Mouse (Mus musculus): ENCODE measurements around the gene 2010111I01Rik.

Gene 2010111I01Rik

DNA sequence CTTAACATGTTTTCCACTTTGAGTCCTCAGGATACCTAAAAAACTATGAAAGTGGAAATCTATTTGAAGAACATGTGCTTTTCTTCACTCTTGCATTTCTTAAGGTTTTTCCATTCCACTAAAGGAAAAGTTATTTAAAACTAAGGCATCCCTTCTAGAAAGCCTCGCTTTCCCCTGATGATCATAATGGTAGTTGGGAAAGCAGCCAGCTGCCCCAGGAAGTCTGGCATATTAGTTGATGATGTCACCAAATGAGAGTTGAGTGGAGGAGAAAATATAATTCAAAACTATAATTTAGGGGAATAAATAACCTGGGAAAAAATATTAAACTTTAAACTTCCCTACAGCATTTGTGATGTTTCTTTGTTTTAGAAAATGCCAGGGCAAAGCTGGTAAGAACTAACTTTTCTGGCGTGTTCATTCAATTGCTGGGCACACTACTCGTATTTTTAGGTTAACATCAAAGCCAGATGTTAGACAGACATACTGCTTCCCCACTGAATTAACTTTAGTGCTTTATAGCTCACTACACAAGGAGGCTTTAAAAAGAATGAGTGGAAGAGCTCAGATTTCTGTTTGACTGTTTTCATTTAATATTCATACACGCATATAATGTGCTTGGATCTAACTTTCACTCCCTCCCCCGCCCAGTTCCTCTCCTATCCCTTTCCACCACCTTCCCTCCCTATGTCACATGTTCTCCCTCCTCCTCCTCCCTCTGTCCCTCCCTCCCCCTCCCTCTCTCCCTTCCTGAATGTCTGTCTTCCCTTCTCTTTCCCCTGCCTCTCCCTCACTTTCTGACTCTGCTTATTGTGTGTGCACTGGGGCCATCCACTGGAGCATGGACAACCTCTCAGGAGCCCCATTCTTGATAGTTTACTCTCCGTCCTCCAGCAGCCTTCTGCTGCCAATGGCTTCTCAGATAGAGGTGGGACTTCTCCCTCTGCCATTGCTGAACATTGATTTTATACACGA lies 58.8 kb downstream of the 2010111I01Rik start:
- DNase-seq (ENCODE audit: low read depth, low spot score) = no peak

DNA sequence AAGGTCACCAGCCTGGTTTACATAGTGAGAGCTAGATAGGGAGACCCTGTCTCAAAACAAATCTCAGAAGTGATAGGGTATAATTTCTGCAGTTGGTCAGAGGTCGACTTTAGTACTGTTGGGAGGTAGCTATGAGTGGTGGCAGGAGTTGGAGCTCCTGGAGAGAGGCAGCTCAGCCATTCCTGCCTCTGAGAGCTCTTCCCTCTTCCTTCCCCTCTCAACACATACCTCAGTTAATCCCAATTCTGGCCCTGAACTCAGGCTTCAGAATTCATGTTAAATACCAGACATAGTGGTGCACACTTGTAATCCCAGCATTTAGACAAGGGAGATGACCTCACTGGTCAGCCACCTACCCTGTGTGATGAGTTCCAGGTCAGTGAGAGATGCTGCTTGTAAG lies 65.3 kb downstream of the 2010111I01Rik start:
- no peak for DNase-seq (ENCODE audit: low read depth, low spot score)

DNA sequence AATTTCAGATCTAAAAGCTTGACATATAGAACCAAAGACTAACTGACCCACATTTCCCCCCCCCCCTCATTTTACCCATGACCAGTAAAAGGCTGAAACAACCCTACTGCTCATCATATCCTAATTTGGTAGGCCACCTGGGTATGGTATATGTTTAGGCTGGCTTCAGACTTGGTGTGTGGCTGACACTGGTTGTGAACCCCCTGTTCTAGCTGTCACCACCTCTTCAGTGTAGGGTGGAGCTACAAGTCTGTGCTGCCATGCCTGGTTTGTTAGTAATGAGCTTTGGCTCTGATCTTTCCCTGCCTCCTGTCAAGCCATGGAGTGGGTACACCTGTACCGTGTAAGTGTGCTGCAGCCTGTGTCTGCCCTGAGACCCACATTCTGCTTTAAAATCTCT lies 66.6 kb downstream of the 2010111I01Rik start:
- DNase-seq (ENCODE audit: low read depth, low spot score) = no peak

DNA sequence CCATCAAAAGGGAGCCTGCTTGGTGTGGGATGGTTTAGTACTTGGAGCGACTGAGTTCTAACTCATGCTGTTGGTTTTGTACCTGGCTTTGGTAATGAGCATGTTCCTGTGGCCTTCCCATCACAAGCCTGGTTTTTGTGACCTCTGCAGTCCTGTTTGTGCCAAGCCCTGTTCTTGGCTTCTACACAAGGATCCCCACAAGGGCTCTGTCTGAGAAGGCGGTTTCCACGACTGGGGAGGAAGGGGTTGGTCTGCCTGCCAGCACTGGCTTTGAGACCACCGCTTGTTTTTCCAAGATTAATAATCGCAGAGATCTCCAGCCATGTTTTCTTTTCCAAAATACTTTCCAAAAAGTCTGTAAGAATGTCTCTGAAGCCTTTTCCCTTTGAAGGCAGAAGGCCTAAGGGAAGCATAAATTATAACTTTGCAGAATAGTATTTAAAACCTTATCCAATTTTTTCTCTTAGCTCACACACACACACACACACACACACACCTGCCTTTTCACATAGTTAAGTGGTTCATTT lies 67.7 kb downstream of the 2010111I01Rik start:
- DNase-seq (ENCODE audit: low read depth, low spot score) = no peak

DNA sequence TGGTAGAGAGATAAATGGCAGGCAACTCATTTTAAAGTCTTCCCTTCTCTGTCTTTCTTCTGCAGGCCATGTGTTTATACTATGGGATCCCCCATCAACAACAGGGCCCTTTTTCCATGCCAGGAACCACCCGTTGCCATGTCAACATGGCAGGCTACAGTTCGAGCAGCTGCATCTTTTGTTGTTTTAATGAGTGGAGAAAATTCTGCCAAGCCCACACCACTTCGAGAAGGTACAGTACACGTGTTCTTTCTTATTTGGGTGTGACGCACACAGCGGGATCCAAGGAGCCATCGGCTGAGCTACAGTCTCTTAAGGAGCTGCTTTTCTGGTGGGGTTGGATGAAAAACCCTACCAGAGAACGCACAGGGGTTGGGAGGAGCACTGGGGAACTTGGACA lies 68.3 kb downstream of the 2010111I01Rik start:
- no peak for DNase-seq (ENCODE audit: low read depth, low spot score)

DNA sequence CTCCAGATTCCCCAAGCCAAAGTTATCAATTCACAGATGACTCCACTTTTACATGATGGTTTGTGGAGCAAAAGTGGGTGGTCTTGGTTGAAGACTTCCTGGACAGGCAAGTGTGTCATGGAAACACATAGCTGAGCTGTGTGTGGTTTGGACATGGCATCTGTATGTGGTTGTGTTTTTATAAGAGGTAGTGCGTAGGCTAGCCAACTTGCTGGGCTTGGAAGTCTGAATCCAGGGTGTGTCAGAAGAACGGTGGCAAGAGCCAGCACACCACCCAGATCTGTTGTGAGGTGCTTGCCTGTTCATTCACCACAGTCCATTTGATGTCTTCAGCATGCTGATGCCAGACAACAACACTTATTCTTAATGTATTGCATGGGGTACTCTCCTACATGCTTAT lies 68.7 kb downstream of the 2010111I01Rik start:
- no peak for DNase-seq (ENCODE audit: low read depth, low spot score)

DNA sequence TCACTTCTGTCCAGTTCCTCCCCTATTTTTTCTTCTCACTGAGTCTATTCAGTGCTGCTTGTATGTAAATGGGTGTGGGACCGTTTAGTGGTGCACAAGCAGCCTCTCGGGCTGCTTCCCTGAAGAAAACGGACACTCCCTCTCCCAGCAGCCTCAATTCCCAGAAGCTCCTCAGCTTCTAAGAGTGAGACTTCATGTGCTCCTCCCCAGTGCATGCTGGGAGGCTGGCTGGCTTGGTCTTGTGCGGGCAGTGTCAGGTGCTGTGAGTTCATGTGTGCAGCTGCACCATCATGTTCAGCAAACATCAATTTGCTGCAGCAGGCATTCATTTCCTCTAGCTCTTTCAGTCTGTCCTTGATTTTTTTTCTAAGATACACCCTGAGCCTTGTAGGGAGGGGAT lies 70.0 kb downstream of the 2010111I01Rik start:
- no peak for DNase-seq (ENCODE audit: low read depth, low spot score)

DNA sequence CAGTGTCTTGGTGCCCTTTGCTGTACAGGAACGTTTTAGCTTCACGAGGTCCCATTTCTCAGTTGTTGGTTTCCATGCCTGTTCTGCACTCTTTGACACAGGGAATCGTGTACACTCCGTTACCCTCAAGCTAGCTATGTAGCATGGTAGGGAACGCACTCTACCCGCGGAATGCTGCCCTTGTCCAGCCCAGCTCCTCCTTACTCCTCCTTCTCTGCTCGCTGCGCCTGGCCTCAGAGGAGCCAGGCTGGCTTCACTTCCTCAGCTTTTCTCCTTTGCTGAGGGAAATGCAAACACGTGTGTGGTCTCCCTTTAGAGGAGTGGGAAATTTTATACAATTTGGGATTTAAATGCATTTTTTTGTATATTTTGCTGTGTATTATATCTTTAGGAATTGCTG lies 73.2 kb downstream of the 2010111I01Rik start:
- no peak for DNase-seq (ENCODE audit: low read depth, low spot score)

DNA sequence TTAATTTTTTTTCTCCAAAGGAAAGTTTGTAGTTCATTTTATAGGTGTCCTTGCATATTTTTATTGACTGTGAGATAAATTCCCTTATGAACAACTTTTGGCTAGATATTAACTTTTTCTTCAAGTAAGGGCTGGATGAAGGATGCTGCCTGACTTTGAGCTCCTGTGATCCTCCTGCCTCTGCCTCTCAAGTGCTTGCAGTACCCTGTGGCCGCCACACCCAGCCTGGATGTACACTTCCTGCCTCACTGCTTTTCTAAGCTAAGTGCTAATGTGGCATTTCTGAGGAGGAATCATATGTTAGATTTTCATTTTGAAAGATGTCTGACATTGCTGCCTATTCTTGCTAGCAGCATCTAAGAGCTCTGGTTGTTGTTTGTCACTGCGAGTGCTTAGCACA lies 73.7 kb downstream of the 2010111I01Rik start:
- DNase-seq (ENCODE audit: low read depth, low spot score) = no peak

DNA sequence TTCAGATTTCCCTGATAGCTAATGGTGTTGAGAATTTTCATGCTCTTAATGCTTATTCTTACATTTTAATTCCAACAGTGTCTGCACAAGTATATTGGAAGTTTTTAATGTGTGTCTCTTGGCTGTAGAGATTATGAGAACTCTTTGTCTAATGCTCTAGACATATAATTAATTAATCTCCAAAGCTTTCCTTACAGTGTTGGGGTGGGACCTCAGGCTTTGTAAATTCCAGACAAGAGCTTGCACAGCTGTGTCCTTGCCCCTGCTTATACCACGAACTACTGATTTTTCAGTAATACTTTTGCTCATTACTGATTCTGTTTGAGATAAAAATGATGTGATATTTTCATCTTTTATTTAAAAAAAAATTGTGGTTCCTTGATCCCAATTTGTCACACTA lies 74.2 kb downstream of the 2010111I01Rik start:
- DNase-seq (ENCODE audit: low read depth, low spot score) = no peak

DNA sequence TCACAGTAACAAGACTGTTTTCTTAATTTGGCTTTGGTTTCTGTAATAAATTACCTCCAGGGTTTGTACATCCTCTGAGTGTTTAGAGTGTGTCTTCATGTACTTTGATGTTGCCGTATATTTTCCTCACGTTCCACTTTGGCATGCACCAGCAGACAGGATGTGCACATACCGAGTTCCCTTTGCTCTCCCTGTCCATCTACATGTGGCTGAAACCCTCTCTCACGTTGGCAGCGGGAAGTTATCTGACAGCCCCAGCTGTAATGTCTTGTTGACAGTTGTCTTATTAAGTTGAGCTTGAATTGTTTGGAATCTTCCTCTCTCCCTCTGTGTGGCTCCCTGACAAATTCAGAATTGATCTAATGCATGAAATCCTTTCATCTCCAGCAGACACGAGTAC lies 74.6 kb downstream of the 2010111I01Rik start:
- no peak for DNase-seq (ENCODE audit: low read depth, low spot score)

DNA sequence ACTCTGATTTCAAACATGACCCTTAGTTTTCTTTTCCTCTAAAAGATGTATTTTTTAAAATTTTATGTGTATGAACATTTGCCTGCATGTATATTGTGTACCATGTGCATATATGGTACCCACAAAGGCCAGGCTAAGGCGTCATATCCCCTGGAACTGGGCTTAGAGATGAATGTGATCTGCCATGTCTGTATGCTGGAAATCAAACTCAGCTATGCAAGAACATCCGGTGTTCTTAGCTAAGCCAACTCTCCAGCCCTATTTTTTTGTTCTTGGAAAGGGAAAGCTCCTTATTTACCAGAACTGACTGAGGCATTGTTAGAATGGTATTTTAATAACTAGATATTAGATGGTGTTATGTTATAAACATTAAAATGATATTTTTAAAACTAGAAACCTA lies 75.2 kb downstream of the 2010111I01Rik start:
- no peak for DNase-seq (ENCODE audit: low read depth, low spot score)

DNA sequence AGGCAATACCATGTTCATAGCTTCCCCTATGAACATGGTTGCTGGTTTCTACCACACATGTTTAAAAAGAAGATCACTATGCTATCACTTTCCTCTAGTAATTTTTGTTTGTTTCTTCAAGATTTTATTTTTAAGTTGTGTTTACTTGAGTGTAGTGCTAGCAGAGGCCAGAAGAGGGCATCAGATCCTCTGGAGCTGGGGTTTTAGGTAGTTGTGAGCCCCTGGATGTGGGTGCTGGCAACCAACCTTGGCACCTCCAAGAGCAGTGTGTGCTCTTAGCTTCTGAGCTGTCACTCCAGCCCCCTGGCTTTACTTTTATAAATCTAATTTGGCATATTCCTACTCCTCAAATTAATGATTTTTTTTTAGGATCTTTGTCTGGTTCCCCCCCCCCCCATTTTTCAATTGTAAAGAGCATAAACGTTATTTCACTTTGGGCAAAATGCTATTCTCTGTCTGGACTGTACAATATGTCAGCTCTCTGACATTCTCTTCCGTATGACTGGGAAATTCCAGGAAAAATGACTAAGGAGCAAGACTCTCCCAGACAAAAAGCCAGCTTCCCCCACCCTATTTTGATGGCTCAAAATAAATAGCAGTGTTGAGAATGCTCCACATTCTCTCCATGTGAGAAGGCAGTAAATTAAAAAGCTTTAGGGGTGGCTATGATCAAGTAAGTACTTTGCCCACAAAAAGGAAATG lies 81.0 kb downstream of the 2010111I01Rik start:
- DNase-seq (ENCODE audit: low read depth, low spot score) = no peak

DNA sequence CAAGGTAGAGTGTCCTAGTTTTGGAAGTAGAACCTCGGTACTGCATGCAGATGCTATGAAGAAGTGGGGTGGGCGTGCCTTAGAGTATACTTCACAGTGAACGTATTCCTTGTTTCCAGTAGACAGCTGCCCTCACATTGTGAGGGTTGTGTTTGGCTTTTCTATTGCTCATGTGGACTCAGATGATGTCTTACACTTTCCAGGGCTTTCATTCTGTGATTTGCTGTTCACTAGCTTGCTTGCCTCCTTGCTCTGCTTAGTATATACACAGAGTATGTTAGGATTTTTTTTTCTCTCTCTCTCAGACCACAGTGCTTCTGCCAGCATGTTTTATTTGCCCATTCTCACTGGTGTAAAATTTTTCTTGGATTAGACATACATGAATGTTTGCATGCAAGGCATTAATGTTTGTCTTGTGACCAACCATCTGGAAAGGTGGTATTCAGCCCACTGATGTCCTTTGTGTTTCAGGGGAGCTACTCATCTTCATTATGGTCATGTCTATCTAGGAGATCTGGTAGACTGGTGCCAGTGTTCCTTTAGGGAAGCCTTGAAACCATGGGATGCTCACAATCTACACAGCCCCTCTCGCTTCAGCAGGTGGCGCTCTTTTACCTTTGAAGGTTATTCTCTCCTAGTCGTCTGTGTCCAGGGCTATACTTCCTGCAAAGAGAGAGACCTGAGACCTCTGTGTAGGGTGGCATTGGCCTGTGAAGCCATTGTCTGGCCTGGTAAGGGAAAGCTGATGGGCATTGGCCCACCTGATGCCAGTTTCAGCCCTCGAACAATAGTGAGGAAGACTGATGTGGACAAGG lies 81.7 kb downstream of the 2010111I01Rik start:
- DNase-seq (ENCODE audit: low read depth, low spot score) = peak; percentile 22

DNA sequence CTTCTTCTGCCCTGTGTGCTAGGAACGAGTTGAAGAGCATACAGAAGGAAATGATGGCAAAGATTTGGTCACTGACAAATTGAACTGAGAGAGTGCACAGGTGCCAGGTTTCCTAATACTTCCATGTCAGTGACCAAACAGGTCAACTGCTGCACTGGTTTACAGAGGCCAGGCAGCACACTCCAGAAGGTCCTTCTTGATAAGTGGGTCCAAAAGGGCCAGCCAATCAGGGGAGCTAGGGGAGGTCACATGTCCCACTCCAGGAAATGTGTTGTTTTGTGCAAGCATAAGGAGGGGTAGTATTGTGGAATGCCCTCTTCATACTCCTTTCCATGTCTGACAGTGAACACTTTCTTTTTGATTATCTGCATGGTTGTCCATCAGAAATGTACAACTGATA lies 99.0 kb downstream of the 2010111I01Rik start:
- DNase-seq (ENCODE audit: low read depth, low spot score) = no peak

DNA sequence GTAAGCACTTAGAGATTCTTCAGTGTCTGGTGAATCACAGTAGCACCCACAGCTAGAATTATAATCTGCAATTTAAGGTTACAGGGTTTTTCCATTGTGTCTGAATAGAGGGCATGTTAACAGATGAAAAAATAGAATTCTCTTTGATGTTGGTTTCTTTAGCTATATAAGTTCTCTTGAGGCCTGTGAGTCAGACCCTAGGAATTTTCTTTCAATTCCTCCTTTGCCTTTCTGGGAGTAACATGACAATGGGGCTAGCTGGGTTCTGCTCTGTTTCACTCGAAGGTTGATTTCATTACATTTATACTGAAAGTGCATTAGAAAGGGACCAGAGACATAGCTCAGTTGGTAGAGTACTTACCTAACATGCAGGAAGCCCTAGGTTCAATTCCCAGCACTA lies 101.9 kb downstream of the 2010111I01Rik start:
- no peak for DNase-seq (ENCODE audit: low read depth, low spot score)

DNA sequence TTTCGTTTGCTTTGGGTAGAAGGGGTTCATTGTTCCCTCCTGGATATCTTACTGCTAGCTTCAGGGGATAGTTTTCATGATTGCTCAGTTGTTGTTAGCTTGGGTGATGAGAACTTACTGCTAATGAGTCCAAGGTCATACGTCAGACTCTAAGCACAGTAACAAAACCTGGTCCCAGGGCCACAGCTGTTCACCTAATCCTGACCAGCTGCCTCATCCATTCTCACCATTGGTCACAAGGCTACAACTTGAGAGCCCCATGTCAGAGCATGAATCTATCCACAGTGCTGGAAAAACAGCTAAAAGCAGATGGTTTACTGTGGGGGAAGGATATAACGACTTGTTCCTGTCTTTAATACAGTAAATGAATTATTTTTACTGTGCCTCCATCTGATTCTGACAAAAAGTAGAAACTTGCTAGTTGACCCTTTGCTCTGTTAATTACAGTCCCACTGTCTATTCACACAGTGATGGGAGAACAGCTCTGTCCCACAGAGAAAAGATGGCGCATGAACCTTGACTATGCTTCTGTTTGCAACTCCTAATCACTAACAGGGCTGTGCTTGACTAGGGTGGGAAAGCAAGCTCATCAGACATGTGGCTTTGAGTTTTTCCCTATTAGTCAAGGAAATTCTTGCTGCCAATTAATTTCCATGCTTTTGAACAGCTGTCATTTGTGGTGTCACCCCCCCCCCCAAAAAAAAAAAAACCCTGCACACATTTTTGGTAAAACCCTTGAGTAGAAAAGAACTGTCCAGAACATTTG lies 103.9 kb downstream of the 2010111I01Rik start:
- DNase-seq (ENCODE audit: low read depth, low spot score) = no peak

DNA sequence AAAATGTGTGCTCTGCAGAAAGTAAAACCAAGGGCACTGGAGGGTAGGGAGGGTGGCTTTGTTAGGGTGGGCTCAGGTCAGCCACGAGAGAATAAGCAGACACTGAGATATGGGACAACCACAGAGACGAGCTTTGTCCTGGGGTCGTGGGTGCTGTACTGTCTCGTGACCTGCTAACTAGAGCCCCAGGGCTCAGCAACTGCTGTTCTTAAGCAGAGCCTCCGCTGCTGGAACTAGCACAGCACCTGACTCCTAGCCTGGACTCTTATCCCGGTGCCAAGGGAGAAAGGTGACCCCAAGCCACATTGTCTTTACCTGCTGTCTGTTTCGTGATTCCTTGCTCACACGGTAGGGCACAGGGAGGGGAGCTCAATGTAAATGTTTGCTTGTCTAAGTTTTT lies 107.2 kb downstream of the 2010111I01Rik start:
- DNase-seq (ENCODE audit: low read depth, low spot score) = no peak

DNA sequence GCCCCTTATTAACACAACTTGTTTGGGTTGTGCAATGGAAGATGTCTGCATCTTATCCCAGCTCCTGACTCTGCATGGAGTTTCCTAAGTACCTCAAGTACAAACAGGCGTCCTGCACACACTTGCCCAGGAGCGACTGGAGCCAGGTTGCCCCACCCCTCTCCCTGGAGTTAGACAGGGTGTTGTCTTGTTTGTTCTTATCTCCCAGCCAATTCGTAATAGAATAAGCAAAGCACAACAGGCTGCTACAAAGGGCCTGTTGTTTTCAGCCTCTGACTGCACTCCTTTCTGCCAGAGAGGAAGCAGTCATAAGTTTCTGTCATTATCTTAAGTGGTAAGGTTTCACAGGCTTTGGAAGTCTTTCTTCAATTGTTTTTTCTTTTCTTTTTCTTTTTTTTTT lies 107.7 kb downstream of the 2010111I01Rik start:
- no peak for DNase-seq (ENCODE audit: low read depth, low spot score)

DNA sequence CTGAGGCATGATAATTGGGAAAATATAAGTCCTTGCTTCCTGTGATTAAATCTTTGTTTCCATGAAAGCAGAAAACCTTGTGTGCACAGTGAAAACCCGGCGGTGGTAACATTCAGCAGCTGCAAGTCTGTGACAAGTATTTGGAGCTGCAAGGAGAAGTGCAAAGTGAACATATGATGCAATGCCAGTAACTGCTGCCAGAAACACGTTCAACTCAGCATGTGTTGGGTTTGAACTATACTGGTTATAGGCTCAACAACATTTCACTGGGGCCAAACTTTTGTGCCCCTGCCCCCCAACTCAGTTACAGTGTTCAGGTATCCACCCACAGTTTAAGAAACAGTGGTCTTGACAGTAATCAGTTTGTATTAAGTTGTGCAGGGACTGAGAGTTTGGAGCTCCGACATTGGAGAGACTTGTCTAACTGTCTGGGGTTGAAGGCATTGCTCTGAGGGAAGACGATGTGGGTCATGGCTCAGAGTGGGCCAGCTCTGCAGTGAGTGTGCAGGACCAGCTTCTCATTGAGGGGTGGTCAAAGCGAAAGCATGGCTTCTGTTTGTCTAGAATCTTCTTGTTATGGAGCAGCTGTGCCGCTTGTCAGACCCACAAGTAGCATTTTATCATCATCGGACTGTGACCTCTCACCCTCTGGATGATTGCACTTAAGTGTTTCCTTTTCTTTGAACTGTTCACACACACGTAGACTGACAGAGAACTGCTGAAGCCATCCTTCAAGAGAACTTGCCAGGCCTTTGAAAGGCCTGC lies 109.4 kb downstream of the 2010111I01Rik start:
- no peak for DNase-seq (ENCODE audit: low read depth, low spot score)

Measured in WW6 (cell line).